Mouse (Mus musculus) spleen, adult 2 months (tissue): ENCODE results near the gene Pknox2.

Source experiments
- CTCF ChIP-seq: fragments of 200-500 bp; IDR thresholded peaks from 2 replicates; pipeline ENCODE4 v1.5.1; 2011; ENCODE audit warnings: mild to moderate bottlenecking, inconsistent platforms; ENCODE audit not compliant: insufficient read depth, insufficient read length, insufficient replicate concordance; ENCODE audit errors: extremely low read depth
- POLR2A ChIP-seq: fragments of 200-500 bp; IDR thresholded peaks from 2 replicates; pipeline ENCODE4 v1.6.1; 2011; ENCODE audit warnings: low read depth, low read length, inconsistent platforms

DNA sequence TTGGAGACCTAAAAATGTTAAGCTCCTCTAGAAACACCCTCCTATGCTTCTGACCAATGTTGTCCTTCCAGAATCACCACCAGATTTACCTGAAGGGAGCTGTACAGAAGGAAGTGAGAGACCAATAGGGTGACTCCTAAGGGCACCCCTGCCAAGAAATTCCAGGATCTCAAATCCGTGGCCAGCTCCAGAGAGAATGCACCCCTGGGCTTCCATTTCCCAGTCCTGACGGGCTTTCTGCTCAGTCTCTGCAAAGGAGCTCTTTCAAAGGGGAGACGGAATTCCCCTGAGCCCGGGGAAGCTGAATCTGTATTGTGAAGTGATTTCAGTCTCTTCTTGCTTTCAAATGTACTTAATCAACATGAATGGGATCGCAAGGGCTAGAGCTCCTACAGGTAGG, 43.4 kb downstream of the Pknox2 start:
- no peak for TF ChIP-seq POLR2A
- no peak for TF ChIP-seq CTCF
